Mouse (Mus musculus) myocyte (in vitro differentiated cells): ENCODE measurements around the gene Khdc4.

Source experiments
- POLR2A ChIP-seq: IDR thresholded peaks from one replicate; pipeline ENCODE4 v1.6.1; 2011; ENCODE audit warnings: low read depth, mild to moderate bottlenecking, control low read depth, moderate library complexity; ENCODE audit not compliant: insufficient read length
- POLR2AphosphoS2 ChIP-seq: IDR thresholded peaks from one replicate; pipeline ENCODE4 v1.6.1; 2011; ENCODE audit warnings: low read depth, control low read depth; ENCODE audit not compliant: insufficient read length
- USF1 ChIP-seq: IDR thresholded peaks from one replicate; pipeline ENCODE4 v1.6.1; 2011; ENCODE audit warnings: low read depth, mild to moderate bottlenecking, control low read depth, moderate library complexity

DNA sequence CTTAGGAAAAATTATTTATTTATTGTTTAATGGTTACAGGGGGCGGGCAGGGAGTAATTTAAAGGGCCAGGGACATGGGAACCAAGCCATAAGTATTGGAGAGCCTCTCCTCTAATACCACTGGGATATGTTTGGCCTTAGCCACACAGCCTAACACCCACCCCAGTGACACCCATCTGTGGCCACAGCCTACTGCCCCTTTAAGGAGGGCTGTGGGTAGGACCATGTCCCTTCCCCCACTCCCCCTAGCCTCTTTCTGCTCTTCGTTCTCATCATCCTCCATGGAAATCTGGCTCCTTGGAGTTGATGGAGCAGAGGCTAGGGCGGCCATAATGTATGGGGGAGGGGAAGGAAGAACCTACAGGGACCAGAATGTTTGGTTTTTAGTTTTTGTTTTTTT lies 38.5 kb upstream of the Khdc4 start:
- TF ChIP-seq POLR2A (no peak), POLR2AphosphoS2 (peak; percentile 69), USF1 (no peak)
